Mouse (Mus musculus) layer of hippocampus, adult 11-12 months (tissue): ENCODE measurements at regions not wholly inside any gene's neighbourhood (a gene's known extent, or its start where the extent isn't known, plus 50 kb on each side); places are given as distances from the start of the nearest gene placed in this dataset.

Source experiments
- DNase-seq: peaks from one replicate; pipeline ENCODE4 v3.0.0; 2022; ENCODE audit warnings: low spot score

DNA sequence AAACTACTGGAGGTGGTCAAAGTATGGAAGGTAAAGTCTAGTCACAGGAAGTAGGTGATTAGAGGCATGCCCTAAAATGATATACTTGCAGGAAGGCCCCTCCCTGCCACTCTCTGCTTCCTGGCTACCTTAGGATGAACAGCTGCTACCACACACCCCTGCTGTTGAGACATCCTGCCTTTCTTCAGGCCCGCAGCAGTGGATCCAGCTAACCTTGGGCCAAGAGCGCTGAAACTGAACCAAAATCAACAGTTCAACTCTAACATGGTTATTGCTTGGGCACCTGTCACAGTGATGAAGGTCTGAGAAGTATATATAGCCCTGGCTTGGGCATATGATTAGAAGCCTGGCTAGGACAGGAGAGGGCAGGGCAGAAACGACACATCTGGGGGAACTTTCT, 352.4 kb downstream of the Prdm2 start:
- no peak for DNase-seq

DNA sequence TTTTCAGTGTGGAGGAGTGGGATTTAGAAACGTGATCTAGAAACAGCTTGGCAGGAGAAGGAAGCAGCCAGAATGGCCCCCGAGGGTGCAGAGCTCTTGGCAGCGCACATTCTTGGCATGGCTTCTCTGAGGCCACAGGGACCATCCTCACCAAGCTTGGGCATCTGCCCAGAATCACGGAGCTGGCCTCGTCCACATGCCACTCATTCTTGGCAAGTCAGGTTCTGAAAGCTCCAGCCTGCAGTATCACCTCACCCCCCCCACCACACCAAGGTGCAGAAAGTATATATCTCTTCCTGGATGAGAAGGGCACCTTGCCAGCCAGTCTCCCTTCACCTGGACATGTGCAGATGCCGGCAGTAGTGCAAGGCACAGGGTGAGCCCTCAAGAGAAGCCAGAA, 356.2 kb downstream of the Prdm2 start:
- DNase-seq, result peak; percentile 11

DNA sequence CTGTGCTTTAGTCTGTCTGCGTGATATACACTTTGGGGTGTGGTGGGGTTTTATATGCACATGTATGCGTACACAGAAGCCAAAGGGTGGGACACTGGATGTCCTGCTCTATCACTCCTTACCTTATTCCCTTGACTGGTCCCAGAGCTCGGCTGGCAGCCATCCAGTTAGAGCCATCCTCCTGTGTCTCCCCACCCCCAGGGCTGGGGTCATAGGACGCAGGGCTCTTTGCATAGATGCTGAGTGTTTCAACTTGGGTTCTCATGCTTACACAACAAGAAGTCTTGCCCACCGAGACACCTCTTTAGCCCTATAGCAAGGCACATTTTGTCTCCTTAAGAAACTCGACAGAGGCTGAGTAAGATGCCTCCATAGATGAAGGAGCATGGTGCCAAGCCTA, 357.2 kb downstream of the Prdm2 start:
- no peak for DNase-seq

DNA sequence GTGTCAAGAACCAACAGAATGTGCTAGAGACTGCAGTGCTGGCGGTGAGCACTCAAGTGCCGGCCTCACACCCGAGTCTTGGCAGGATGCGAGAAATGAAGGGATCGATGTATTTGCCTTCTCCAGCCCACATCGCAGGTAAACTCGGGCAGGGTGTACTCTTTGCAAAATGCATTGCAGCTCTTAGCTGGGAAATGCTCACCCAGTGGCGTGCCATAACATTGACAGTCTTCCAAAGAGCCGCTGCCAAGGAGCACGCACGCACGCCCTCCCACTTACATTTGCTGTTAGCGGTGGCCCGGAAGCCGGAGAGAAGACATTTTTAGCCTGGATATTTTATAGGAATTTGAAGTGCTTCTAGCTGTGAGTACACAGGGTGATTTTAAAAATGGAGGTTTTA, 358.9 kb downstream of the Prdm2 start:
- DNase-seq, result no peak

DNA sequence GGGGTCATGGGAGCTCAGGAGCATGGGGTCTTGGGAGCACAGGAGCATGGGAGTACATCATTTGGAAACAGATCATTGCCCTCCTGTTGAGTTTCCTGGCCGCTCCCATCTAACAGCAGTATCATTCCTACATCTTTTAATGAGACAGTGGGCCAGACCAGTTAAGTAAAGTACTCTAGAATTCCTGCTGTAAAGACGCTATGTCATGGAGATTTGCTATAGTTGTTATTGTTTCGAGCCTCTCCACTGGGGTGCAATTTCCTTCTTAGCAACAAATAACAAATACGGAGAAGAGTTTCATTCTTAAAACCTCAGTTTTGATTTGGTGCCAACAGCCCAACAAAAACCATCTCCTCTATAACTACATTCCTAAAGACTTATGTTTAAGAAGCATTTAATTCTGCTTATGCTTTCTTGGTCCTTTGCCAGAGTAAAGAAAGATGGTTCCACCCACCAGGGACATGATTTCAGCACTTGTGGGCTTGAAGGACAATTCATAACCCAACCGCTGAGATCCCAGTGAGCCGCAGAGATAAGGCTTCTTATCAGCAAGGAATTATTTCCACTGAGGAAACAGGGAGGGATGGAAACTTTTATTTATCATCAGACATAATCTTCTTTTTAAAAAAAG, 367.6 kb downstream of the Prdm2 start:
- no peak for DNase-seq

DNA sequence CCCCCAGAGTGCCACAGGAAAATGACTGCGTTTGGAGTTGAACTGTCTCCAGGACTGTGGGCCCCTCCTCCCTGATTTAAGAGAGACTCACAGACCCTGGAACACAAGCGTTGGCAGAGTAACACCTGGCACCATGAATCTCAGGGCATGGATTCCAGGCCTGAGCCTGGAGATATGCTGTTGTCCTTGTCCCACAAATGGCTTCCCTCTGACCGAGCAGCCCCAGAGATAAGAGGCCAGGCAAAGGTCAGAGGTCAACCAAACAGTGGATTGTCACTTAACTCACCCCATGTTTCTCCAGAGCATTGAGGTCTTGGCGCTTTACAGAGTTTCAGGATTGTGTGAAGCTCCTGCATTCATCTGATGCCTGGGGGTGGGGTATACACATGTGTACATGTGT, 373.3 kb downstream of the Prdm2 start:
- DNase-seq, result no peak

DNA sequence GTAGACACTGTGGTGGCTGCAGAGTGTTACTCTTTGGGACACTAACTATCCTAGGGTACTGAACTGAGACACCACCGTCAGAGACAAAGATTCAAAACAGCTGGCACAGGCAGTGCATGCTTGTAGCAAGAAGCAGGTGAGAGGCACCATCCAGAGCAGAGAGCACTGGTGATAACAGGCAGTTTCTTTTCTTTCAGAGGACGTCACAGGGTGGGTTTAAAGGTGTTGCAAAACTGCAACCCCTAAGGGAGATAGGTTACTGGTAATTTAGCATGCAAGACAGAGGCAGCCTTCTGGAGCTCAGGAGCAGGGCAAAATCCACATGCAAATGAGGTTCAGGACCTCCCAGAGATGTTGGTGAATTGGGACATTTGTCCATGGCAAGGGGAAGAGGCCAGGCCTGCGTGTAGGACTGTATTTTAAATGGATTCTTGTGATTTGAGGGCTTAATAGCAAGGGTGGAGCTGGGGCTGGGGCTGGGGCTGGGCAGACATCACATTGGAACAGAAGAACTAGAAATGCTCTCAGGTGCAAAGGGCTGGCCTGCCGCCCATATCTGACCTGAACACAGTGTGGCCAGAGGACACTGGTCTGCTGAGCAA, 374.3 kb downstream of the Prdm2 start:
- DNase-seq, result no peak

DNA sequence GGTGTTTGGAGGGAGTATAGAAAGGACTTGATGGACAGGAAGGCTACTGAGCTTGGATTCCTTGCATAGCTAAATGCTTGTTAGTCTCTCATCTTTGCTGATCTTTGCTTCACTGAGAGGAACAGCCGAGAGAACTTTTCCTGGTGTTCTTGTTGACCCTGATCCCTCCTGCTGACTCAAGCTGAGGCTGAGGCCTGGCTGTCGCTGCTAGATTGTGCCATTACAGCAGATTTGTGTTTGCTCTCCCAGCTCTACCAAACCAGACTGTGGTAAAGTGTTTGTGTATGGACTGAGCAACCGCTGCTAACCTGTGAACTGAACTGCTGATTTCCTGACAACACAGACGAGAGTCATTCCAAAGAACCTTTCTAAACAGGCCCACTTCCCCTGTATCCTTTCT, 375.2 kb downstream of the Prdm2 start:
- no peak for DNase-seq

DNA sequence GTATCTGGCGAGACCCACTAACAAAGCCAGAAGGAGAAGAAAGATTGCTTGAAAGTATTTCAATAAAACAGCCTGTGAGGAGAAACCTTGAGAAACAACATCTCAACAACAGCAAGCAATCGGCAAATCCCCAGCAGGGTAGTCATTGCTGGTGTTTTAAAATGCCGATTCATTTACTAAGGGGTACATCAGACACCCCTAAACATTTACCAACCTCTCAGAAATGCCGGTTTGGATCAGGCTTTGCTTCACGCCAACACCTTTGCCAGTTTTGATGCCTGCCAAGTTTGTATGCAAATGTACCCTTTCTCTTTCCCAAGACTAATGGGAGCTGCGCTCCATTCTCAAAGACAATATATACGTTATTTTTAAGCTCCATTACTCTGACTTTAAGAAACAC, 383.1 kb downstream of the Prdm2 start:
- DNase-seq, result no peak

DNA sequence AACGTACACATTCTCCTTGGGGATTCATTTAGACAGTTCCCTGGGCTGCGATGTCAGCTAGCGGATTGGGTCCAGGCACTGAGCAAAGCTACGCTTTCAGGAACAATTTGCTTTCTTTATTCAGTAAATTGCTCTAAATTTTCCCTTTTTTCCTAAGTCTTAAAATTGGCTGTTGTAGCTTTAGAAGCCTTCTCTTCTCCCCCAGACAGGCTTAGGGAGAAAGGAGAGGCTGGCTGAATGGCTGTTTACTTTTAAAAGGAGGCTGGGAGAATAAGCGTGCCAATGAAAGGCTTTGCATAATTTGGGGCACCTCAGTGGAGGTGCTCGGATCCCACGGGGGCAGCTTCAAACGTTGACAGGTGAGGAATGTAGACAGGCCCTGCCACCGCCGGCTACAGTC, 383.8 kb downstream of the Prdm2 start:
- no peak for DNase-seq

DNA sequence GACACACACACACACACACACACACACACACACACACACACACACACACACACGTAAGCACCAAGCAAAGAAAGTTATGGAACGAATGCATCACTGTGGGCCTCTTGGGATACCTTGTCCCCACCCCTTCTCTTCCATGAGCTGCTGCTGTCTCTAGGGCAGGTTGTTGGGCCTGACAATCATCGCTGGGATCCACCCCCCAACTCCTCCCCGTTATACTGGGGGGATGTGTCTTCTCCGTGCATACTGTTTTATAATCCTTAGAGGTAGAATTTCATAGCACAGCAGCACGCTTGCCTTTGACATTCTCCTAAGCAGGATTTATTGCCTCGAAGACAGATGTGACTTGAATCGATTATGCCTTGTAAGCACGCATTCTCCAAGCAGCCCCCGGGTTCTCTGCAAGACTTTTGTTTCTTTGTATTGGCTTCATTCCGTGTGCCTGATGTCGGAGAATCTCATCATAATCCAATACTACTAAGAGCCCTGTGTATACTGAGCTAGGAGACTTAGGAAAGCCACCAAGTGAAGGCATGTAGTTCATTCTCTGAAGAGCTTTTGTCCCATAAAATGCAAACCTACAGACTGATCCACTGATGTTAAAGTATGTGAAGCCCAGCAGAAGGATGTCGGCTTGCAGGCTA, 386.4 kb downstream of the Prdm2 start:
- no peak for DNase-seq

DNA sequence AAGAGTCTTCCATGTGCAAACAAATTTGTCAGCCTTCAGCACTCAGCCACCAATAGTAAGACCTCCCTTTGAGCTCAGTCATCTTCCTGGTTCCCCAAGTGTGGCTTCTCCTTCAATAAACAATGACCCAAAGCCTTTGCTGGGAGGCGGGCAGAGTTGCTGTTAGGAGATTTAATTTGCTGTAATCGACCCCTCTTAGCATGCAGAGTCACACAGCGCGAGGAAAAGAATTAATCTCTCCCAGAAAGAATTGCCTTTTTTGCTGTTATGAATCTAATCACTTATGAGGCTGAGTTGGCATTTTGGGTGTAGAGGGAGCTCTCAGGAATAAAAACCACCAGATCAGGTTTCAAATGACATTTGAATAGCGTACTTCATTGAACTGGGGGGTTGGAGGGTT, 387.0 kb downstream of the Prdm2 start:
- no peak for DNase-seq

DNA sequence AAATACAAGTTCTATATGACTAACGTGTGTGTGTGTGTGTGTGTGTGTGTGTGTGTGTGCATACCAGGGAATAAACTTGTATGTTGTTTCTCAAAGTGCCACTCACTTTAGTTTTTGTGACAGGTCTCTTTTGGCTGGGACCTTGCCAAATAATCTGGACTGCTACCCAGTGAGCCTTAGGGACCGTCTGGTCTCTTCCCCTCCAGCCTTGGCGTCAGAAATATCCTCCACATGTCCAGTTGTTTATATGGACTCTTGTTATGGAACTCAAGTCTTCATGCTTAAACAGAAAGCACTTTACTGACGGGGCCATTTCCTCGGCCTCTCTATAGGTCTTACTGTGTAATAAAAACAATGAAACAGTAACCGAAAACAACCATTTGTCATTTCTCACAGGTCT, 394.4 kb downstream of the Prdm2 start:
- no peak for DNase-seq

DNA sequence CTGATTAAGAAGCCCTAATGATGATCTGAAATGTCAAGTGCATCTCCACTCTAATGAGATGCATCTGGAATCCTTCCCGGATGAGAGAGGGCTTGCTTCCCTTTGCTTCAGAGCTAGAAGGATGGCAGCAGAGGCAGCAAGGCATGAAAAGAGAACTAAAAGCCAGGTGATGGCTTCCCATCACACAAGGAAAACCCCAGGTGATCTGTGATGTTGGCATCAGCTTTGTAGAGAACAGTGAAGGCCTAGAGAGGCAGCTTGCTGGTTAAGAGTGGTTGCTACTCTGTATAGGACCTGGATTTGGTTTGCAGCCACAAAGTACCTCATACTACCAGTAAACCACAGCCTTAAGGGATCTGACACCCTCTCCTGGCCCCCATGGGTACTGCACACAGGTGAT, 395.8 kb downstream of the Prdm2 start:
- no peak for DNase-seq

DNA sequence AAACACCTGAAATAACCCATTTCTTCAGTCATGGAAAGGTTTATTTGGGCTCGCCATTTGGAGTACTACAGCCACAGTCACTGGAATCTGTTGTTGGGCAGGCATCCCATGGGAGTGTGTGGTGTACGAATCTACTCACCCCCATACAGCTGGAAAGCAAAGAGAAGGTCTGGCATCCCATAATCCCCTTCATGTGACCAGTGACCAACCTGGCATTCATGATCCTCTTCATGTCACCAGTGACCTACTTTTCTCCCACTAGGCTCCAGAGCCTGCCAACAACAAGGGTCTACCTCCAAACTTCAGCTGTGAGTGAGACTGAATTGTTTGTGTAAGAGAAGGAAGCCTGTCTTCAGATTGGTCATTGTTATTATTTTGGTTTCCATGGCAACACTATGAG, 409.0 kb downstream of the Prdm2 start:
- DNase-seq, result no peak

DNA sequence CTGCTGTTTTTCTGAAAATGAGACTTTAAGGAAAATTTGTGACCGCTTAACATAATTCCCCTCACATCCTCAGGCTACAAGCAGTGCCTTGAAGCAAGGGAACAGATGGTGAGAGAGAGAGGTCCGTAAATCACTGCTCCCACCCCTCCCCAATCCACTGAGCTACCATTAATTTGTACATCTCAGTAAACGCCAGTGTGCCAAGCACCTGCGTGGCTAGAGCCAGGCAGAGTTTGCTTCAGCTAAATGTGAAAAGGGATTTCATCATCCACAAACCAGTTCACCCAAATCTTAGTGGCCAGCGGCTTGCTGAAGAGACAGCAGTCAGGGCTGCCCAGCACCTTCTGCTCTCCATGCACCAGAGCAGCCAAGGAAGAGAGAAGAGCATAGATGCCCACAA, 413.5 kb downstream of the Prdm2 start:
- no peak for DNase-seq

DNA sequence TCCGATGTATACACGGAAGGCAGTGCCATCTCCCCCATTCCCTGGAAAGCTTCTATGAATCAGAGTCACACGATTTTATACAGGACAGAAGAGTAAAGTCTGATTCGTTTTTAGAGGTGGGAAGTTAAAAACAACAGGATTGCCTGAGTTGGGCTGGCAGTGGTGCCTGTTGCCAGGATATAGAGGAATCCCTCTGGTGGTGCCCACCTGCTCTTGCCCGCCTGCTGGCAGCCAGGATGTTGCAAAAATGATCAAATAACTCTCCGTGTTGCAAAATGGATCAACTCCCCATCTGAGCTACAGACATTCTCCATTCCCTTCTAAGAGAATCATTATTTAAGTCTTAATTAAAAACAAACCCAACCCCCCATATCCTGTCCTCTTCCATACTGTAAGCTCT, 414.0 kb downstream of the Prdm2 start:
- peak; percentile 7 for DNase-seq

DNA sequence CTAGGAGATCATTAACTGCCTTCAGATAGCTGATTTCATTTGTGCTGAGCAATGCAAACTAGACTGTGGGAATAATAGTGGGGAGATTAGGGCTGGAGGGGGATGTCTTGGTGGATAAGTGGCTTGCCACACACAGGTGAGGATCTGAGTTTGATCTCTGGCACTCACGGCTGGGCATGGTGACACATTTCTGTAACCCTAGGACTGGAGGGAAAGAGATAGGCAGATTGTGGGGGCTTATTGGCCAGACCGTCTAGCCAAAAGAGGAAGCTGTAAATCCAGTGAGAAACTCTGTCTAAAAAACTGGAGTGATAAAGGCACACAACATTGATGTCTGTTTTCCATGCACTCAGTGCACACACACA, 420.2 kb downstream of the Prdm2 start:
- DNase-seq, result no peak

DNA sequence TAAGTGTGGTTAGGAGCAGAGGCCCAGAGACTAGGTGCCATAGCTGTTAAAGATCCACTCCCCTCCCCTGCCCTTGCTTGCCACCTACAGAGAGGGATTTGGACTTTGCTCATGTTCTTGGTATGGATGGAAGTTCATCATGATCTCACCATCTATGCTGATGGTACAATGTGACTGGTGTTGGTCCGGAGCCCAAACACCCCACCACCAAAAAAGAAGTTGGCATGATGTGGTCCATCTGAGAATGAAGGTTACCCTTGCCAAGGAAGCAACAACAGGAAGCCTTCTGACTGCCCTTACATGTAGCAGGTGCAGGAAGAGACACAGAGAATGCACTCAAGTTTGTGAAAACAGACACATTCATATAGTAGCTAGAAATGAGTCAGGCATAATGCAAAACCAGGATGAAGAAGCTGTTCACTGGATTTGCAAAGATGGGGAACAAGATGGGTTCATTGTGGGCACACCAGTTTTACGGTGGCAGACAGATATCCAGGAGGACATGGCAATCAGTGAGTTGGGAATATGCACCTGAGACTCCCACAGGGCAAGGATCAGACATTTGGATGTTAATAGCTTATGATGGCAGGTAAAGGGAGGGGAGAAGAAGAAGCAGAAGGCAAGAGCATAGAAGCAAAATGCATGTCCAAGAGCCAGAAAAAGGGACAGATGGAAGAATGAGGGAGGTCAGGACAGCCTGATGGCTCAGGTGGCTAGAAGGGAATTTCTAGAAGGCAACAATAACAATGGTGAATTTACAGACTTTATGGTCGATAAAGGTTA, 420.8 kb downstream of the Prdm2 start:
- DNase-seq, result no peak

DNA sequence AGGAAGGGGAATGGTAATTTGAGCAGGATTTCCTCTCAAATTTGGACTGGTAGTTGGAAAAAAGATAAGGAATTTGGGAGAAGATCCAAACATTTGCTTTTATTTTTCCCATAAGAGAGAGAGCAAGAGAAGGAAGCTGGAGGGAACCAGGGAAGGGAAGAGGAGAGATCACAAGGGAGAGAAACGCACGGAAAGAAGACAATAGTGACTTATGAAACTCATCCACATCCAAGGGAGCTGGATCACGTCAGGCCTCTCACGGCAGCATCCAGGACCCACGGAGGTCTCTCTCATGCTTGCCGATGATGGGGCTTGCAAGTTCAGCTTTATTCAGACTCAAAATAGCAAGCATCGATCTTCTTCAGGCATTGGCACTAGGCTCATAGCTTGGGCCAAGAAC, 423.7 kb downstream of the Prdm2 start:
- DNase-seq, result no peak

DNA sequence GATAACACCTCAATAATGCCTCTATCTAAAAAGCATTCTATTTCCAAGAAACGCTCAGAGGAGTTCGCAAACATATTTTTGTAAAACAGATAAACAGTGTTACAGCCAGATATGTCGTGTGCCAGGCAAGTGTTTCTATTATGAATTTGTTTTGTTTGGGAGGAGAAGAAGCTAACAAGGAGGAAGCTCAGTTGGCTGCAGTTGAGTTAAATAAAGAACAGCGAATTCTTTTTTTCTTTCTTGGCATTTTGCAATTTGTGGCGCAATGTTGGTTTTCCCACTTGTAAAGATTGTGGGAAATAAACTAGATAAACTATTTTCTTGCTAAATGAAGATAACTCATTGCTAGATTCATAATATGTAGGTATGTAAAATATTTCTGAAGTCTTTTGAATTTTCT, 427.4 kb downstream of the Prdm2 start:
- no peak for DNase-seq

DNA sequence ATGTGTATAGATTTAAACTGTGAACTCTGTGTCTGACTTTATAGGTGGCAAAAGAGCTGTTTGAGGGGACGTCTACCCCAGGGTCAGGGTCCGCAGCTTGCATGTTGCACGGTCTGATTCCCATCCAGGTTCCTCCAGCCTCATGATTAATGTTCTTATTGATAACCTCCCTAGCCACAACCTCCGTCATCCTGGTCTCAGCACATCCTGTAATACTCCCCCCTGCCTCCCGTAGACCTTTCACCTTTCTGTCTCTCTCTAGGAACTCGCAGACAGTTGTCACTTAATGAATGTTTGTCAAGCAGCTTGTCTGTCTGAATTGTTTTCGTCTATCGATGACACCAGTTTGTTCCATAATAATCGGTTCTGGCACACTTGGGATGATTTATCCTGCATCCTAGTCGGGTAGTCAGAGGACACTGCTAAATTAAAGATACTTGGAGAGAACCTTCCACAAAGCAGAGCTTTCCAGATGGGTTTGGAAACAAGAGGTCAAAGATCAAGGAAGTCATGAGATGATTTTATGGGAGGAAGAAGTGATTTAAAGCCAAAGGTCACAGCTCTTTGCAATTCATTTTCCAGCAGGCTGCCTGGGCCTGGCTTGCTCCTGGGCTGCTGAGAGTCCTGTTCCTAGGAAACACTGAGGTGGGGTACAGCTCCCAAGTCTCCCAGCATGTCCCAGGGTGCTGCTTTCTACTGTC, 435.9 kb downstream of the Prdm2 start:
- DNase-seq, result no peak

DNA sequence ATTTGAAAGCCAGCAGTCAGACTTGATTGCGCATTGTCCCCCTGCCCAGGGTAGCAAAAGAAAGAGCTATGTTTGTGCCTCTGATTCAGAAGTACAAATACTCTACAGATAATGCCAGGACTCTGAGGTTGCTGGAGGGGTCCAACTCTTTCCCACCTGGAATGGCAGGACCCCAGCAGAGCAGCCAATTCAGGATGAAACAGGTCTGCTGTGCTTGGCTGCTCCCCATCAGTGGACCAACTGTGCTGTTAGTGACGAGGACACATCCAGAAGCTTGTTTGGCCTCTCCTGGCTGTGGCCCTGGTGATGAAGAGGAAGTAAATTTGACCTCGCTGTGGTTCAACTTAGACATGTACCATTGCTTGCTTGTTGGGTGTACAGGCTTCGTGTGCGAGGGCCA, 437.8 kb downstream of the Prdm2 start:
- DNase-seq, result no peak
